24 mouse cellular contexts compared by ENCODE assay signal in the genomic region with DNA sequence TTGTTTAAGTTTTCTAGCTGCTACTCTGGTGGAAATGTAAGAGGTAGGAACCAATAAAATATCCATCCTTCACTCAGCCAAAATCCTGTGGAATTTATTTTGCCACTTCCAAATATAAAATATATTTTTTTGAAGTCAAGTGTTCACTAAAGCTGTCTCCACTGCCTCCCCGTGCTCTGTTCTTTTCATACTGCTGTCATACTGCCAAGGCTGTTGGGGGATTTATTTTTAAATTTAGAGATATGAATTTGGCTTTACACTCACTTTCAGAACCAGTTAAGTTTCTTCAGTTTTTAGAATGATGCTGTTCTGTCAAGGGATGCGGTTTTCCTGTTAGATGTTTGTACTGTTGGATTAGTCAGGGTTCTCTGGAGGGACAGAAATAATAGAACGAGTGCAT. TPM values are rescaled to one million over a fixed set of nuclear protein-coding genes. Genes with fewer than 3 reads are reported as not detected.
DNase-seq lines count a peak whose midpoint lies in the region; ATAC-seq lines count a peak whose summit lies in the region.
"Had no signal": no experiment of that assay in that cellular context is flagged by ENCODE, and none has a peak within 500 bp of the region (broad histone marks: within the 10 kb centered on the region; RNA-seq: fewer than 3 reads in every experiment).

No protein-coding gene starts in this region.

- no peak for DNase-seq in frontal cortex, postnatal 10 days (ENCODE audit: low spot score in 2 of 2)
- DNase-seq in heart, postnatal 10 days = peak; percentile 51 to 59
- no peak for DNase-seq in heart, adult 11 months
- DNase-seq in left cerebral cortex, adult 9 months (ENCODE audit: low spot score in 2 of 2) = peak; percentile 30 to 36
- no peak for DNase-seq in left cerebral cortex, postnatal 4 days
- DNase-seq in brain, adult 2 months (ENCODE audit: low read depth, low spot score) = peak; percentile 79
- DNase-seq in yolk sac, embryonic 10.5 days (ENCODE audit: low spot score) = no peak
- DNase-seq: adrenal gland, postnatal 14 days; cerebellum, adult 9-10 months; gastrocnemius, postnatal 36 days; kidney, adult 8-10 months; kidney, postnatal 10 days; liver, embryonic 13.5 days; lung, adult 2 months; right cerebral cortex, postnatal 14 days; thymus, postnatal 25 days had no signal

- intact Hi-C loops in heart, postnatal 10 days (cut with DNase I) = no loop called here
- intact Hi-C loops in left cerebral cortex, postnatal 4 days (cut with DNase I) = no loop called here

- peak; percentile 89 for ATAC-seq in frontal cortex, adult (ENCODE audit: low TSS enrichment)
- ATAC-seq: CD4-positive, CD25-positive, alpha-beta regulatory T cell, adult 4 months; forebrain, embryonic 16.5 days; inflammation-experienced regulatory T-cells, adult 6 months; midbrain, embryonic 13.5 days had no signal

RNA-seq across cellular contexts. Expression of gene Tpo, which starts 36.1 kb away (rescaled TPM):
- total RNA-seq in heart, postnatal 10 days (2021) = not detected
- total RNA-seq in left cerebral cortex, postnatal 4 days (2021) = under 1 TPM; 0.52 to 0.81 TPM
- total RNA-seq: adrenal gland, postnatal 14 days; gastrocnemius, adult 18-20 months; gastrocnemius, postnatal 36 days; monocyte, adult 5-6 weeks; neutrophil, adult 5-6 weeks had no signal

Comparison
In these comparisons a context has a peak if more than half of its experiments do, and no peak if none do; other contexts are left out.
1. DNase-seq: peak in heart, postnatal 10 days (2 of 2), left cerebral cortex, adult 9 months (2 of 2) and brain, adult 2 months (single experiment); none in frontal cortex, postnatal 10 days (0 of 2), heart, adult 11 months (single experiment), left cerebral cortex, postnatal 4 days (single experiment) and yolk sac, embryonic 10.5 days (single experiment).